Mouse (Mus musculus): ENCODE results near the gene Ccne1.

GRCm38 (mm10) chr7:38112451-38112850 is 5.1 kb upstream of the Ccne1 start:
- no peak for TF ChIP-seq GATA1 (IDR thresholded peaks at IDR 0.05; ENCODE audit: borderline replicate concordance, low read length)
- TF ChIP-seq CTCF (IDR thresholded peaks at IDR 0.05; ENCODE audit: low read depth, low read length) = no peak
- TF ChIP-seq TAL1 (conservative IDR thresholded peaks at IDR 0.05; ENCODE audit: low read depth, low read length) = no peak

Measured in G1E (cell line).